Mouse (Mus musculus) midbrain, embryonic 14.5 days (tissue): ENCODE measurements around the gene Hsf4. TPM values are rescaled to one million over a fixed set of nuclear protein-coding genes. Genes with fewer than 3 reads are reported as not detected.

Experiments used
- ATAC-seq: fragments of 200-750 bp; cut with Nextera tagmentation; 2 replicates; pipeline ENCODE4 v1.8.0; 2017; ENCODE audit warnings: moderate number of reproducible peaks, moderate library complexity; ENCODE audit not compliant: low FRiP score, low TSS enrichment
- DNase-seq: peaks from one replicate; pipeline ENCODE4 v3.0.0-alpha.2; 2015
- H3K27ac ChIP-seq: fragments of 300-500 bp; sonication (generic); replicated peaks from 2 replicates; pipeline ENCODE4 v1.5.1; 2014; ENCODE audit warnings: mild to moderate bottlenecking, low read depth, low read length, moderate library complexity
- H3K27me3 ChIP-seq: fragments of 300-500 bp; sonication (generic); 2 replicates; pipeline ENCODE4 v1.6.1; 2014; ENCODE audit warnings: low read length, control low read depth, mixed read lengths; ENCODE audit not compliant: control insufficient read depth, insufficient read depth
- H3K36me3 ChIP-seq: fragments of 300-500 bp; sonication (generic); 2 replicates; pipeline ENCODE4 v1.6.1; 2014; ENCODE audit warnings: low read length, control low read depth; ENCODE audit not compliant: control insufficient read depth, insufficient read depth
- H3K4me1 ChIP-seq: fragments of 300-500 bp; sonication (generic); 2 replicates; pipeline ENCODE4 v1.6.1; 2014; ENCODE audit warnings: mild to moderate bottlenecking, antibody characterized with exemption, low read length, control low read depth; ENCODE audit not compliant: control insufficient read depth, insufficient read depth
- H3K4me2 ChIP-seq: fragments of 300-500 bp; sonication (generic); 2 replicates; pipeline ENCODE4 v1.6.1; 2014; ENCODE audit warnings: mild to moderate bottlenecking, low read length, moderate library complexity
- H3K4me3 ChIP-seq: fragments of 300-500 bp; sonication (generic); replicated peaks from 2 replicates; pipeline ENCODE4 v1.5.1; 2014; ENCODE audit warnings: low read depth, low read length
- H3K9ac ChIP-seq: fragments of 300-500 bp; sonication (generic); replicated peaks from 2 replicates; pipeline ENCODE4 v1.6.1; 2014; ENCODE audit warnings: mild to moderate bottlenecking, low read length, moderate library complexity
- H3K9me3 ChIP-seq: fragments of 300-500 bp; sonication (generic); 2 replicates; pipeline ENCODE4 v1.6.1; 2016; ENCODE audit warnings: low read length, control low read depth, mixed read lengths; ENCODE audit not compliant: control insufficient read depth
- WGBS: fragments of 180-500 bp; shearing (Covaris S2); extraction: QIAGEN DNeasy Blood & Tissue Kit; methylation state at CpG from one replicate; pipeline ENCODE4 v1.1.7; 2014; 5-methylcytosine and 5-hydroxymethylcytosine counted together
- polyA plus RNA-seq: library from polyadenylated mRNA; unstranded; fragments of >200 nt; fragmentation: Nextera tagmentation; extraction: Ambion mirVana; gene quantifications from 2 replicates; pipeline ENCODE4 v1.2.1, GENCODE M21; 2014

Hsf4 gene
- polyA plus RNA-seq, 1 experiment from 2014 or later = 0.14 TPM

- peaks cover 16% of the 10 kb centered on the region for H3K36me3 ChIP-seq
- peaks cover 79% of the 10 kb centered on the region for H3K27me3 ChIP-seq
- no peaks in the 10 kb centered on the region for H3K9me3 ChIP-seq
- DNase-seq = peak; percentile 82
- 2% methylated on average over 30 of the region's 30 CpGs for WGBS
- no peak overlapping the region for H3K27ac ChIP-seq
- peak overlapping the region; percentile 72 for H3K4me2 ChIP-seq
- peak overlapping the region; percentile 42 for H3K4me3 ChIP-seq
- peak; percentile 69 for ATAC-seq
- peak overlapping the region; percentile 59 for H3K9ac ChIP-seq
- H3K4me1 ChIP-seq = peaks cover 18% of the 10 kb centered on the region; the same call in 1 of the 2 replicates
Measured at GRCm38 (mm10) chr8:105276292-105277120, 6.9 kb downstream of the Hsf4 start.

- 0 out of 2 replicates have a peak overlapping the region, but pooled peaks have one; percentile 20 for H3K9ac ChIP-seq
- peaks cover 39% of the 10 kb centered on the region for H3K36me3 ChIP-seq
- H3K4me1 ChIP-seq = peaks cover 18% of the 10 kb centered on the region; the same call in 1 of the 2 replicates
- H3K27ac ChIP-seq = no peak overlapping the region
- WGBS = 3% methylated on average over 28 of the region's 28 CpGs
- H3K9me3 ChIP-seq = no peaks in the 10 kb centered on the region
- no peak overlapping the region for H3K4me3 ChIP-seq
- peaks cover 56% of the 10 kb centered on the region for H3K27me3 ChIP-seq
- peak overlapping the region; percentile 46 for H3K4me2 ChIP-seq
- DNase-seq (peak; percentile 73), ATAC-seq (peak; percentile 56)
Measured at GRCm38 (mm10) chr8:105278911-105279334, 9.3 kb downstream of the Hsf4 start.

GRCm38 (mm10) chr8:105280567-105280966 lies 11.0 kb downstream of the Hsf4 start:
- no peaks in the 10 kb centered on the region for H3K9me3 ChIP-seq
- H3K27me3 ChIP-seq = peaks cover 39% of the 10 kb centered on the region
- no peak overlapping the region for H3K4me3 ChIP-seq
- no peak overlapping the region for H3K4me2 ChIP-seq
- peaks cover 18% of the 10 kb centered on the region; the same call in 1 of the 2 replicates for H3K4me1 ChIP-seq
- DNase-seq (no peak), ATAC-seq (no peak)
- H3K9ac ChIP-seq = no peak overlapping the region
- WGBS = 62% methylated on average over 3 of the region's 3 CpGs
- H3K36me3 ChIP-seq = peaks cover 52% of the 10 kb centered on the region
- H3K27ac ChIP-seq = no peak overlapping the region

GRCm38 (mm10) chr8:105281821-105282220 lies 12.2 kb downstream of the Hsf4 start:
- Histone ChIP-seq H3K4me1 (peaks cover 22% of the 10 kb centered on the region), H3K4me3 (no peak overlapping the region), H3K27ac (no peak overlapping the region), H3K4me2 (no peak overlapping the region), H3K9ac (no peak overlapping the region), H3K9me3 (no peaks in the 10 kb centered on the region), H3K36me3 (peaks cover 53% of the 10 kb centered on the region), H3K27me3 (peaks cover 31% of the 10 kb centered on the region)
- 90% methylated on average over 12 of the region's 12 CpGs for WGBS
- DNase-seq (no peak), ATAC-seq (no peak)

- Histone ChIP-seq H3K9me3 (no peaks in the 10 kb centered on the region), H3K27me3 (peaks cover 27% of the 10 kb centered on the region), H3K9ac (no peak overlapping the region), H3K4me3 (no peak overlapping the region), H3K27ac (no peak overlapping the region), H3K4me1 (peaks cover 26% of the 10 kb centered on the region), H3K36me3 (peaks cover 53% of the 10 kb centered on the region), H3K4me2 (no peak overlapping the region)
- no peak for DNase-seq
- no peak for ATAC-seq
- 91% methylated on average over 4 of the region's 4 CpGs for WGBS
Measured at GRCm38 (mm10) chr8:105282239-105282638, 12.6 kb downstream of the Hsf4 start.

- H3K9ac ChIP-seq = no peak overlapping the region
- no peak overlapping the region for H3K27ac ChIP-seq
- H3K36me3 ChIP-seq = peaks cover 53% of the 10 kb centered on the region
- H3K4me3 ChIP-seq = no peak overlapping the region
- DNase-seq (peak; percentile 44), ATAC-seq (no peak)
- WGBS = 24% methylated on average over 23 of the region's 23 CpGs
- peaks cover 19% of the 10 kb centered on the region; the same call in 1 of the 2 replicates for H3K27me3 ChIP-seq
- H3K4me2 ChIP-seq = no peak overlapping the region
- peaks cover 34% of the 10 kb centered on the region for H3K4me1 ChIP-seq
- H3K9me3 ChIP-seq = no peaks in the 10 kb centered on the region
Measured at GRCm38 (mm10) chr8:105283074-105283473, 13.5 kb downstream of the Hsf4 start.

- peaks cover 44% of the 10 kb centered on the region for H3K36me3 ChIP-seq
- no peak overlapping the region for H3K27ac ChIP-seq
- ATAC-seq = no peak
- peaks cover 39% of the 10 kb centered on the region for H3K4me1 ChIP-seq
- no peak for DNase-seq
- no peak overlapping the region for H3K9ac ChIP-seq
- H3K9me3 ChIP-seq = no peaks in the 10 kb centered on the region
- peak overlapping the region; percentile 17; the same call in 1 of the 2 replicates for H3K4me2 ChIP-seq
- H3K27me3 ChIP-seq = peaks cover 3% of the 10 kb centered on the region; the same call in 1 of the 2 replicates
- 52% methylated on average over 12 of the region's 12 CpGs for WGBS
- no peak overlapping the region for H3K4me3 ChIP-seq
Measured at GRCm38 (mm10) chr8:105285514-105285913, 15.9 kb downstream of the Hsf4 start.

- peaks cover 42% of the 10 kb centered on the region for H3K4me1 ChIP-seq
- no peak overlapping the region for H3K4me3 ChIP-seq
Measured at GRCm38 (mm10) chr8:105286907-105287306, 17.3 kb downstream of the Hsf4 start.

More at GRCm38 (mm10) chr8:105286907-105287306, 17.3 kb downstream of the Hsf4 start:
- H3K27me3 ChIP-seq = peaks cover 10% of the 10 kb centered on the region; the same call in 1 of the 2 replicates
- peaks cover 34% of the 10 kb centered on the region for H3K36me3 ChIP-seq
- no peak for DNase-seq
- H3K9me3 ChIP-seq = no peaks in the 10 kb centered on the region
- no peak for ATAC-seq
- WGBS = 88% methylated on average over 4 of the region's 4 CpGs
- peak overlapping the region; percentile 20; the same call in 1 of the 2 replicates for H3K9ac ChIP-seq
- H3K27ac ChIP-seq = no peak overlapping the region
- peak overlapping the region; percentile 67 for H3K4me2 ChIP-seq
